ENCODE assay signal across 8 mouse cellular contexts in the genomic region with DNA sequence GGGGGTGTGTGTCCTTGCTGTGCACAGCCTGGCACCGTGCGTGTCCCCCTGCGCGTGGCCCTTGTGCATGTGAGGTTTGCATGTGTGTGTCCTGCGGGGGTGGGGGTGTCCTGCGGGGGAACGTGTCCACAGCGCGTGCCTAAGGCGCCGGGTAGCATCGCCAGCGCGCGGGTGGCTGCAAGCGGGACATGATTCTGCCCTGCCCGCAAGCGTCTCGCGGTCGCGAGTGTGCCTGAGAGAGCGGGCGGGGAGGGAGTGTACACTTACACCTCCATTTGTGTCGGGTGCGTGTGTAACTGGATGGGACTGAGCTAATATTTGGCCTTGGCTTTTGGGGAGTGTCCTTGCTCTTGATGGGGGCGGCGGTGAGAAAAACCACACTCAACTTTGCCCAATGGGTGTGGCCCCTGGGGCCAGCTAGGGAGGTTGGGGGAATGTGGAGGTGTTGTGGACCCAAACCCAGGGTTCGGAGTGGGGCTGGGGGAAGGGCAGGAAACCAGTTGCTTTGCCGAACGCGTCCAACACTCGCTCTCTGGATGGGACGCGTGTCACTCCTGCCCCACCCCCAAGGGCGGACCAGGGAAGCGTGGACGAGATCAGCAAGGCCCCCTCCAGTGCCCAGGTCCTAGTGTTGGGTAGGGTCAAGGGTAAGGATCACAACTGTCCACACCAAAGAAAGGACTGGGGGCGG. TPM values are rescaled to one million over a fixed set of nuclear protein-coding genes. Genes with fewer than 3 reads are reported as not detected.
DNase-seq lines count a peak whose midpoint lies in the region; ATAC-seq and TF ChIP-seq lines count a peak whose summit lies in the region.

No protein-coding gene starts in this region.

- TF ChIP-seq EP300 in heart, postnatal 0 days (IDR thresholded peaks at IDR 0.05; ENCODE audit: low read depth): no peak

- peak overlapping the region; percentile 64 for H3K9ac ChIP-seq in heart, postnatal 0 days (replicated peaks; ENCODE audit: low read depth, low read length)
- H3K9ac ChIP-seq in limb, embryonic 11.5 days (ENCODE audit: low read length): peak overlapping the region; percentile 84
- H3K9ac ChIP-seq in midbrain, embryonic 15.5 days: peak overlapping the region; percentile 94

- H3K27ac ChIP-seq in bone marrow macrophage, adult 2 months (ENCODE audit: insufficient read depth, low read depth, low read length): no peak overlapping the region
- peak overlapping the region; percentile 92 for H3K27ac ChIP-seq in forebrain, embryonic 10.5 days
- H3K27ac ChIP-seq in heart, postnatal 0 days (ENCODE audit: low read depth): peak overlapping the region; percentile 49; the same call in 1 of the 2 replicates
- peak overlapping the region; percentile 30 for H3K27ac ChIP-seq in limb, embryonic 11.5 days (replicated peaks; ENCODE audit: low read depth, low read length)
- H3K27ac ChIP-seq in midbrain, embryonic 15.5 days: peak overlapping the region; percentile 88

- no peak for TF ChIP-seq POLR2A in bone marrow macrophage, adult 2 months (IDR thresholded peaks at IDR 0.05; ENCODE audit: borderline replicate concordance, low read depth, low read length)

- DNase-seq in heart, adult 11 months: peak; percentile 94
- no peak for DNase-seq in heart, postnatal 25 days (ENCODE audit: low spot score)
- peak; percentile 62 for DNase-seq in forebrain, embryonic 10.5 days (ENCODE audit: extremely low spot score, low spot score)
- DNase-seq in heart, postnatal 0 days (ENCODE audit: low spot score): no peak
- peak; percentile 66 for DNase-seq in limb, embryonic 11.5 days (ENCODE audit: low spot score)
- DNase-seq in urinary bladder, postnatal 25 days (ENCODE audit: low spot score): peak; percentile 45

- H3K27me3 ChIP-seq in forebrain, embryonic 10.5 days (ENCODE audit: poor library complexity, severe bottlenecking): peaks cover 29% of the 10 kb centered on the region
- no peaks in the 10 kb centered on the region for H3K27me3 ChIP-seq in heart, postnatal 0 days (ENCODE audit: control insufficient read depth, insufficient read depth, low read length)
- H3K27me3 ChIP-seq in limb, embryonic 11.5 days (ENCODE audit: control insufficient read depth, insufficient read depth, low read length): no peaks in the 10 kb centered on the region
- H3K27me3 ChIP-seq in midbrain, embryonic 15.5 days (replicated peaks): no peaks in the 10 kb centered on the region

- H3K4me1 ChIP-seq in bone marrow macrophage, adult 2 months (ENCODE audit: control insufficient read depth, insufficient read depth, low read length): no peaks in the 10 kb centered on the region
- H3K4me1 ChIP-seq in forebrain, embryonic 10.5 days: peaks cover 36% of the 10 kb centered on the region
- H3K4me1 ChIP-seq in heart, postnatal 0 days (ENCODE audit: control insufficient read depth, insufficient read depth): peaks cover 4% of the 10 kb centered on the region; the same call in 1 of the 2 replicates
- peaks cover 11% of the 10 kb centered on the region for H3K4me1 ChIP-seq in limb, embryonic 11.5 days (ENCODE audit: control insufficient read depth, insufficient read depth, low read length)
- peaks cover 23% of the 10 kb centered on the region for H3K4me1 ChIP-seq in midbrain, embryonic 15.5 days

- peaks cover 6% of the 10 kb centered on the region; the same call in 1 of the 2 replicates for H3K9me3 ChIP-seq in forebrain, embryonic 10.5 days
- H3K9me3 ChIP-seq in heart, postnatal 0 days (replicated peaks; ENCODE audit: control insufficient read depth, low read length): no peaks in the 10 kb centered on the region
- no peaks in the 10 kb centered on the region; the same call in 1 of the 2 replicates for H3K9me3 ChIP-seq in limb, embryonic 11.5 days (ENCODE audit: control insufficient read depth, low read length)
- no peaks in the 10 kb centered on the region for H3K9me3 ChIP-seq in midbrain, embryonic 15.5 days

- ATAC-seq in heart, postnatal 0 days (ENCODE audit: insufficient read depth, low read depth): peak; percentile 56
- peak; percentile 62; the same call in 1 of the 2 replicates for ATAC-seq in limb, embryonic 11.5 days (ENCODE audit: insufficient number of reproducible peaks, low FRiP score, low TSS enrichment, low read depth)
- ATAC-seq in midbrain, embryonic 15.5 days (replicated peaks): peak; percentile 75

- peak overlapping the region; percentile 56 for H3K4me3 ChIP-seq in bone marrow macrophage, adult 2 months (ENCODE audit: insufficient read depth, low read length)
- H3K4me3 ChIP-seq in forebrain, embryonic 10.5 days: peak overlapping the region; percentile 76
- peak overlapping the region; percentile 74 for H3K4me3 ChIP-seq in heart, postnatal 0 days (ENCODE audit: low read depth, low read length)
- H3K4me3 ChIP-seq in limb, embryonic 11.5 days (ENCODE audit: low read depth, low read length): peak overlapping the region; percentile 69
- H3K4me3 ChIP-seq in midbrain, embryonic 15.5 days: peak overlapping the region; percentile 93

- TF ChIP-seq CTCF in bone marrow macrophage, adult 2 months (IDR thresholded peaks at IDR 0.05; ENCODE audit: low read depth, low read length): no peak
- TF ChIP-seq CTCF in heart, postnatal 0 days (IDR thresholded peaks at IDR 0.05; ENCODE audit: low read depth): no peak

- under 1% methylated on average over 39 of the region's 39 CpGs for WGBS in forebrain, embryonic 10.5 days
- WGBS in heart, postnatal 0 days: 1% methylated on average over 37 of the region's 39 CpGs
- WGBS in limb, embryonic 11.5 days: 0% methylated on average over 39 of the region's 39 CpGs
- under 1% methylated on average over 39 of the region's 39 CpGs for WGBS in midbrain, embryonic 15.5 days

- intact Hi-C loops in heart, postnatal 25 days (cut with DNase I): no loop called here

- H3K4me2 ChIP-seq in heart, postnatal 0 days (ENCODE audit: low read depth, low read length): peak overlapping the region; percentile 100
- peak overlapping the region; percentile 97 for H3K4me2 ChIP-seq in limb, embryonic 11.5 days (ENCODE audit: low read depth, severe bottlenecking)
- peak overlapping the region; percentile 97 for H3K4me2 ChIP-seq in midbrain, embryonic 15.5 days

- no peaks in the 10 kb centered on the region for H3K36me3 ChIP-seq in forebrain, embryonic 10.5 days (replicated peaks)
- H3K36me3 ChIP-seq in heart, postnatal 0 days (replicated peaks; ENCODE audit: control insufficient read depth, insufficient read depth, low read length): no peaks in the 10 kb centered on the region
- no peaks in the 10 kb centered on the region for H3K36me3 ChIP-seq in limb, embryonic 11.5 days (ENCODE audit: control insufficient read depth, insufficient read depth, low read length)
- no peaks in the 10 kb centered on the region for H3K36me3 ChIP-seq in midbrain, embryonic 15.5 days (replicated peaks)

RNA-seq across cellular contexts. Expression of gene Igdcc4, which starts 0.5 kb away (rescaled TPM):
- total RNA-seq in heart, postnatal 25 days (2021): 10 to 100 TPM in 1 of 2 experiments, 1 to 10 TPM in 1; 8.9 to 10.3 TPM
- 0.15 TPM in 1 of 2 replicates, not detected in the other for polyA plus RNA-seq in bone marrow macrophage, adult 2 months (2012; ENCODE audit: insufficient read depth, insufficient read length, missing spikeins)
- polyA plus RNA-seq in forebrain, embryonic 10.5 days (2016; fragmentation: Nextera tagmentation; extraction: Ambion mirVana): 7.7 and 8.0 TPM in 2 replicates
- total RNA-seq in heart, postnatal 0 days (2014; rRNA removed; ENCODE audit: low replicate concordance): 10.9 and 13.9 TPM in 2 replicates
- 3.0 and 3.2 TPM in 2 replicates for polyA plus RNA-seq in heart, postnatal 0 days (2015; fragmentation: Nextera tagmentation; extraction: Ambion mirVana)
- 13.5 and 15.0 TPM in 2 replicates for polyA plus RNA-seq in limb, embryonic 11.5 days (2014; fragmentation: Nextera tagmentation; extraction: Ambion mirVana)
- 16.8 and 17.3 TPM in 2 replicates for polyA plus RNA-seq in midbrain, embryonic 15.5 days (2015; fragmentation: Nextera tagmentation; extraction: Ambion mirVana)

RNA-seq across cellular contexts. Expression of gene Igdcc3, which starts 39.2 kb away (rescaled TPM):
- total RNA-seq in heart, postnatal 25 days (2021): under 1 TPM in 1 of 2 experiments, not detected in 1; 0.08 TPM
- polyA plus RNA-seq in bone marrow macrophage, adult 2 months (2012; ENCODE audit: insufficient read depth, insufficient read length, missing spikeins): not detected in 2 replicates
- polyA plus RNA-seq in forebrain, embryonic 10.5 days (2016; fragmentation: Nextera tagmentation; extraction: Ambion mirVana): 208 and 246 TPM in 2 replicates
- total RNA-seq in heart, postnatal 0 days (2014; rRNA removed; ENCODE audit: low replicate concordance): not detected in 2 replicates
- polyA plus RNA-seq in heart, postnatal 0 days (2015; fragmentation: Nextera tagmentation; extraction: Ambion mirVana): 0.11 and 0.15 TPM in 2 replicates
- 44.5 and 46.2 TPM in 2 replicates for polyA plus RNA-seq in limb, embryonic 11.5 days (2014; fragmentation: Nextera tagmentation; extraction: Ambion mirVana)
- polyA plus RNA-seq in midbrain, embryonic 15.5 days (2015; fragmentation: Nextera tagmentation; extraction: Ambion mirVana): 12.8 and 14.1 TPM in 2 replicates

Comparison
In these comparisons a context has a peak if more than half of its experiments do, and no peak if none do; other contexts are left out.
1. DNase-seq: peak in heart, adult 11 months (single experiment), forebrain, embryonic 10.5 days (single experiment), limb, embryonic 11.5 days (single experiment) and urinary bladder, postnatal 25 days (single experiment); none in heart, postnatal 25 days (single experiment) and heart, postnatal 0 days (single experiment).
2. RNA of gene Igdcc3, which starts 39.2 kb away (polyA plus RNA-seq): 208 to 246 TPM in forebrain, embryonic 10.5 days, 44.5 to 46.2 TPM in limb, embryonic 11.5 days and 12.8 to 14.1 TPM in midbrain, embryonic 15.5 days; 0.11 to 0.15 TPM in heart, postnatal 0 days and not detected in bone marrow macrophage, adult 2 months; every median in the first group is over 10 times any median in the second.
3. Peak in every context shown above with its lines, with median percentiles within 50 percentile points of each other: H3K4me3 ChIP-seq, ATAC-seq, H3K4me2 ChIP-seq and H3K9ac ChIP-seq.